Mouse (Mus musculus): Measurements from ENCODE around the gene Lcat.

- TF ChIP-seq CTCF (IDR thresholded peaks at IDR 0.05; ENCODE audit: borderline replicate concordance, insufficient read depth, low read depth, low read length) (no peak), POLR2A (IDR thresholded peaks at IDR 0.05; ENCODE audit: borderline replicate concordance, insufficient read depth, low read length) (no peak)
Observed at GRCm38 (mm10) chr8:105931271-105931670, 11.9 kb downstream of the Lcat start.
